Mouse (Mus musculus) heart, adult 11 months (tissue): ENCODE data around the gene Ern1.
A peak's percentile ranks its signal among the peaks of the same experiment; 100 is the strongest.

Experiments
- DNase-seq: peaks from one replicate; pipeline ENCODE4 v3.0.0; 2022

Gene Ern1

GRCm38 (mm10) chr11:106487733-106488115, at the start of gene Ern1:
Ern1 (minus strand) TSS chr11:106487852.
- DNase-seq = peak; percentile 100

- peak; percentile 92 for DNase-seq
Measured at GRCm38 (mm10) chr11:106536253-106536912, 48.7 kb upstream of the Ern1 start.

- DNase-seq = peak; percentile 90
Measured at GRCm38 (mm10) chr11:106535660-106536252, 48.1 kb upstream of the Ern1 start.

GRCm38 (mm10) chr11:106532248-106532790, 44.7 kb upstream of the Ern1 start:
- DNase-seq = no peak

- no peak for DNase-seq
Measured at GRCm38 (mm10) chr11:106529786-106530185, 42.1 kb upstream of the Ern1 start.

- no peak for DNase-seq
Measured at GRCm38 (mm10) chr11:106529113-106529512, 41.5 kb upstream of the Ern1 start.

- no peak for DNase-seq
Measured at GRCm38 (mm10) chr11:106527926-106528325, 40.3 kb upstream of the Ern1 start.

- no peak for DNase-seq
Measured at GRCm38 (mm10) chr11:106527147-106527821, 39.6 kb upstream of the Ern1 start.

- no peak for DNase-seq
Measured at GRCm38 (mm10) chr11:106522538-106522937, 34.9 kb upstream of the Ern1 start.

- peak; percentile 97 for DNase-seq
Measured at GRCm38 (mm10) chr11:106521612-106522011, 34.0 kb upstream of the Ern1 start.

GRCm38 (mm10) chr11:106520404-106520803, 32.8 kb upstream of the Ern1 start:
- DNase-seq = peak; percentile 92

- DNase-seq = no peak
Measured at GRCm38 (mm10) chr11:106519519-106519918, 31.9 kb upstream of the Ern1 start.

GRCm38 (mm10) chr11:106518391-106518790, 30.7 kb upstream of the Ern1 start:
- no peak for DNase-seq

GRCm38 (mm10) chr11:106515079-106515745, 27.6 kb upstream of the Ern1 start:
- no peak for DNase-seq

GRCm38 (mm10) chr11:106514446-106514845, 26.8 kb upstream of the Ern1 start:
- DNase-seq = no peak

- DNase-seq = no peak
Measured at GRCm38 (mm10) chr11:106513166-106513565, 25.5 kb upstream of the Ern1 start.

- no peak for DNase-seq
Measured at GRCm38 (mm10) chr11:106512006-106512390, 24.3 kb upstream of the Ern1 start.

GRCm38 (mm10) chr11:106511236-106512005, 23.8 kb upstream of the Ern1 start:
- no peak for DNase-seq

GRCm38 (mm10) chr11:106507638-106508037, 20.0 kb upstream of the Ern1 start:
- no peak for DNase-seq

GRCm38 (mm10) chr11:106506211-106506610, 18.6 kb upstream of the Ern1 start:
- DNase-seq = no peak

GRCm38 (mm10) chr11:106504129-106504528, 16.5 kb upstream of the Ern1 start:
- DNase-seq = no peak

- no peak for DNase-seq
Measured at GRCm38 (mm10) chr11:106503425-106503717, 15.7 kb upstream of the Ern1 start.
